Mouse (Mus musculus) MEL (cell line): ENCODE measurements at regions not wholly inside any gene's neighbourhood (a gene's known extent, or its start where the extent isn't known, plus 50 kb on each side); places are given as distances from the start of the nearest gene placed in this dataset.

Experiments used
- CTCF ChIP-seq, 3 experiments: IDR thresholded peaks in 2 of 3; conservative IDR thresholded peaks in 1 of 3; 2 replicates each; pipeline ENCODE4 v1.5.1; 2011 to 2012; ENCODE audit warnings: low read length in 3 of 3, low read depth in 2 of 3, mild to moderate bottlenecking in 2 of 3, improper control_type of control experiment in 1 of 3, inconsistent platforms in 1 of 3, mixed read lengths in 1 of 3, moderate library complexity in 1 of 3; ENCODE audit not compliant: control insufficient read depth in 1 of 3, insufficient read depth in 1 of 3, poor library complexity in 1 of 3, severe bottlenecking in 1 of 3
- JUND ChIP-seq: IDR thresholded peaks from 2 replicates; pipeline ENCODE4 v1.6.1; 2011; ENCODE audit warnings: low read depth, mild to moderate bottlenecking, improper control_type of control experiment, low read length
- MAX ChIP-seq: IDR thresholded peaks from 2 replicates; pipeline ENCODE4 v1.6.1; 2011; ENCODE audit warnings: low read length, improper control_type of control experiment
- MXI1 ChIP-seq: IDR thresholded peaks from 2 replicates; pipeline ENCODE4 v1.6.1; 2011; ENCODE audit warnings: mild to moderate bottlenecking, low read depth, low read length, improper control_type of control experiment
- MYB ChIP-seq: IDR thresholded peaks from 2 replicates; pipeline ENCODE4 v1.6.1; 2011; ENCODE audit warnings: mild to moderate bottlenecking, low read depth, low read length, improper control_type of control experiment
- POLR2A ChIP-seq, 2 experiments: IDR thresholded peaks; 2 replicates each; pipeline ENCODE4 v1.6.1; 2011 to 2012; ENCODE audit warnings: low read length in 2 of 2, mild to moderate bottlenecking in 2 of 2, control low read depth in 1 of 2, improper control_type of control experiment in 1 of 2, low read depth in 1 of 2, moderate library complexity in 1 of 2; ENCODE audit not compliant: control insufficient read depth in 1 of 2, insufficient read depth in 1 of 2, poor library complexity in 1 of 2

DNA sequence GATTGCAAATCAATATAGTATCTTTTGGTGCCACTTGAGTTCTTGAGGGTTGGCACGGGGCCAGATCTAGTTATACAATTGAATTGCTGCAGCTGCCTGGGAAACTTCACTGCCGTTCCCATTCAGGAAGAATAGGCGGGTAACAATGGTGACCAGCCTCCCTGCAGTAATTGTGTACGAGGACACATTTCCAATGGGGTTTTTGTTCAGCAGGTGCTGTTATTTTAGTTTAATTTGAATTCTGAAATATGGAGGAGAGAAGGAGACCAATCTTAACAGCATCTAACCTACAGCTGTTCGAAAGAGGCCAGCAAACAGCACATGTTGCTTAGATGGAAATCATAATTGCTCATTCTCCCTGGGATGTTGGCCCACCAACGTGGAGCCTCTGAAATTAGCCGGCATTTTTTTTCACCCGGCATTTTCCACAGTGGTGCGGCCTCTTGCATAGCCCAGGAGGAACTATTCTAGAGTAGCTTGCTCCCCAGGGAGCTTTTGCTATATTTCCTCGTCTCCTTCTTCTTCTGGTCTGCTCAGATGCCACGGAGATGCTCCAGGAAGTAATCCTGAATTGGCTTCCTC lies 388.6 kb downstream of the Insc start:
- TF ChIP-seq MAX (no peak), MYB (no peak), POLR2A (IDR thresholded peaks at IDR 0.05; ENCODE audit: control insufficient read depth in 1 of 2, insufficient read depth in 1 of 2, low read depth in 1 of 2, low read length in 2 of 2, poor library complexity in 1 of 2) (no peak), JUND (no peak), MXI1 (no peak), CTCF (IDR thresholded peaks at IDR 0.05 in 2 of 3, conservative IDR thresholded peaks at IDR 0.05 in 1 of 3; ENCODE audit: control insufficient read depth in 1 of 3, insufficient read depth in 1 of 3, low read depth in 2 of 3, low read length in 3 of 3, poor library complexity in 1 of 3, severe bottlenecking in 1 of 3) (no peak)
